Mouse (Mus musculus) forebrain, embryonic 16.5 days (tissue): Measurements from ENCODE around the gene Plscr3. TPM values are rescaled to one million over a fixed set of nuclear protein-coding genes. Genes with fewer than 3 reads are reported as not detected.

Source experiments
- ATAC-seq: fragments of 200-750 bp; cut with Nextera tagmentation; 2 replicates; pipeline ENCODE4 v1.8.0; 2017; ENCODE audit warnings: mild to moderate bottlenecking, moderate library complexity
- H3K27ac ChIP-seq: fragments of 300-500 bp; sonication (generic); 2 replicates; pipeline ENCODE4 v1.5.1; 2014; ENCODE audit warnings: low read length, control low read depth
- H3K27me3 ChIP-seq: fragments of 300-500 bp; sonication (generic); replicated peaks from 2 replicates; pipeline ENCODE4 v1.6.1; 2014; ENCODE audit warnings: low read length; ENCODE audit not compliant: control insufficient read depth, insufficient read depth
- H3K36me3 ChIP-seq: fragments of 300-500 bp; sonication (generic); 2 replicates; pipeline ENCODE4 v1.6.1; 2014; ENCODE audit not compliant: control insufficient read depth, insufficient read depth
- H3K4me1 ChIP-seq: fragments of 300-500 bp; sonication (generic); replicated peaks from 2 replicates; pipeline ENCODE4 v1.6.1; 2014; ENCODE audit warnings: low read length; ENCODE audit not compliant: control insufficient read depth, insufficient read depth
- H3K4me2 ChIP-seq: fragments of 300-500 bp; sonication (generic); 2 replicates; pipeline ENCODE4 v1.6.1; 2014; ENCODE audit warnings: mild to moderate bottlenecking, low read length, control low read depth
- H3K4me3 ChIP-seq: fragments of 300-500 bp; sonication (generic); replicated peaks from 2 replicates; pipeline ENCODE4 v1.5.1; 2014; ENCODE audit warnings: mild to moderate bottlenecking, low read length, control low read depth
- H3K9ac ChIP-seq: fragments of 300-500 bp; sonication (generic); replicated peaks from 2 replicates; pipeline ENCODE4 v1.6.1; 2014; ENCODE audit warnings: low read depth, low read length, control low read depth
- H3K9me3 ChIP-seq: fragments of 300-500 bp; sonication (generic); 2 replicates; pipeline ENCODE4 v1.6.1; 2016; ENCODE audit warnings: low read length; ENCODE audit not compliant: control insufficient read depth
- WGBS: fragments of 180-500 bp; shearing (Covaris S2); extraction: QIAGEN DNeasy Blood & Tissue Kit; methylation state at CpG from one replicate; pipeline ENCODE4 v1.1.7; 2014; 5-methylcytosine and 5-hydroxymethylcytosine counted together
- microRNA-seq: library from miRNA; unstranded; fragments of <30 nt; microRNA quantifications from one replicate; pipeline ENCODE4, GENCODE M21; 2017
- polyA plus RNA-seq: library from polyadenylated mRNA; unstranded; fragments of >200 nt; fragmentation: Nextera tagmentation; extraction: Ambion mirVana; gene quantifications from 2 replicates; pipeline ENCODE4 v1.2.1, GENCODE M21; 2015

The Plscr3 gene
- polyA plus RNA-seq, 1 experiment from 2014 or later = 57.7 TPM

- H3K27me3 ChIP-seq = no peaks in the 10 kb centered on the region
- H3K9ac ChIP-seq = no peak overlapping the region
- no peaks in the 10 kb centered on the region for H3K36me3 ChIP-seq
- H3K4me3 ChIP-seq = no peak overlapping the region
- ATAC-seq = no peak
- no peak overlapping the region for H3K4me2 ChIP-seq
- no peaks in the 10 kb centered on the region for H3K9me3 ChIP-seq
- no peak overlapping the region for H3K27ac ChIP-seq
- WGBS = 85% methylated on average over 5 of the region's 5 CpGs
- peaks cover 16% of the 10 kb centered on the region for H3K4me1 ChIP-seq
Observed at GRCm38 (mm10) chr11:69894671-69895070, 48.5 kb downstream of the Plscr3 start.

DNA sequence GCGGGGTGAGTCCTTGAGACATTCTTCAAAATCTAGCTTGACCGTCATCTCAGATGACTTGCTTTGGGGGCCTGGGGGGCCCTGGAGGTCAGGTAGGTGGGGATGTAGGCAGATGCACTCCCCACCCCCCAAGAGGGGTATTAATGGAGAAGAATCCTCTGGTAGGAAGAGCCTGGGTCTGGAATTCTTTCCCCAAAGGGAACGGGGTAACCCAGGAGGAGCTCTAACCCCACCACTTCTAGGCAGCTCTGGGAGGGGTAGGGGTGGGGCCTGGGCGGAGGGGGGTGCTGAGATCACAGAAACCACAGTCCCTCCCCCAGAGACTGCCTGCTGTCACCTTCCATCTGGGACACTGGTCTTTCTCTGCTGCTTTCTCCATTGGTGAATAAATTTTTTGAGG, 49.1 kb downstream of the Plscr3 start, which contains the start of gene Acap1:
TSS of gene Acap1 (minus strand) at position 249 of the 400 bp plus-strand sequence.
- Histone ChIP-seq H3K27me3 (no peaks in the 10 kb centered on the region), H3K9ac (no peak within 1 kb of the TSS), H3K4me3 (no peak within 1 kb of the TSS), H3K27ac (no peak within 1 kb of the TSS), H3K4me1 (peaks cover 19% of the 10 kb centered on the region), H3K4me2 (no peak within 1 kb of the TSS), H3K36me3 (no peaks in the 10 kb centered on the region), H3K9me3 (no peaks in the 10 kb centered on the region)
- 76% methylated on average over 4 of the region's 4 CpGs for WGBS
- ATAC-seq = no peak

DNA sequence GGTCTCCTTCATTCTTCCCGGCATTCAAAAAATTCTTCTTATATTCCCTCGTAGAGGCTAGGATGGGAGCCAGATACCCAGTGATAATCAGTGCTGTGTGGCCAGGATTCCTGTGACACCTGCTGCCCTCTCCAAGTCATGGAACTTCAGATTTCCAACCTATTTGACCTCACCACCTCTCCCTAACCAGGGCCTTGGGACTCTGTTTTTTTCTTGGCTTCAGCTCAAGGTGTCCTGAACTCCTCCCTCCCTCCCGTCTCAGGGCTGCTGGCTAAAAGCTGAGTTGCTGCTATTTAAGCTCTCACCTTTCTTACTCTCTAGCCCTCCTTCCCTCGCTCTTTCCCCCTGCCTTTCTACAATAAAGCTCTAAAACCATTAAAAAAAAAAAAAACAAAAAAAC, 53.7 kb downstream of the Plscr3 start:
- WGBS = 13% methylated on average over 4 of the region's 4 CpGs

DNA sequence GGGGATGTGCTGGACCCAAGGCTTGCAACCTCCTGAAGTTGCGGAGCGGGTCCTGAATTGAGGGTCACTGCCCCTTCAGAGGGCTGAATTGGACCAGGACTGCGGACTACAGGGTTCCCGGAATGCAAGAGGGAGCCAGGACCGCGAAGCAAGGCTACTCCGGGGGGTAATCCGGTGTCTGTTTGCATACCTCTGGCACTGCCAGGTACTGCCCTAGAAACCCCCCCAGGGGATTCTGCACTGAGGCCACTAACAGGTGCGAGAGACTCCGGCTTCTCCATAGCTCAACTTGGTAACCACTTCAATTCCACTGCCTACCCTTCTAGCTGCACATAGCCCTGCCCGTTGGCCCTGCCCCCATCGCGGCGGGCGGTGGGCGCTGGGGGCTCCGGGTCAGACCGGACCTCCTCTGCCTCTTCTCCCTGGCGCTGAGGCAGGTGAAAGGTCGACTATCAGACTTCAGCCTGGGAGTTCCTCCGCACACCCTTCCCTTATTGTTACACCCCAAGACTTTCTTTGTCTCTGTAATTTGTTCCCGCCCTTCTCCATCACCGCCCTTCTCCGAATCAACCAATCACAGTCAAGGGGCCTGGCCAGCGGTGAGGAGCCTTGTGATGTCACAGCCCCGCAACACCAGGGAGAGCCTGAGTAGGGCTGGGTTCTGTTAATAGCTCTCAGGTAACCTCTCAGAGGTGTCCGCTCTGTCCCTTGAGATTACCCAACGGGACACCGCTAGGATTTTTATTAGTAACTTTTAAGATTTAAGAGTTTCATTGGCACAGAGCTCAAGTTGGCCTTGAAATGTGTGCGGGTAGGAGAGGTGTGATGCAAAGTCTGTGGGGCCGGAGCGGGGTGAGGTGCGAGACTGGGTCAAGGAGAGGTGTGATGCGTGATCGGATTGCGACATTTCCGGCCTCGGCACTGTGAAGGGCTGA, 54.6 kb downstream of the Plscr3 start, which contains the start of the genes 2810408A11Rik and Neurl4:
TSS of gene 2810408A11Rik (minus strand) at position 517 of the 935 bp plus-strand sequence.
TSS of gene Neurl4 (plus strand) at position 602 of the 935 bp plus-strand sequence.
- Histone ChIP-seq H3K9ac (peak within 1 kb of the TSS; percentile 92), H3K27me3 (no peaks in the 10 kb centered on the region), H3K4me3 (peak within 1 kb of the TSS; percentile 78), H3K27ac (peak within 1 kb of the TSS; percentile 98), H3K4me1 (peaks cover 31% of the 10 kb centered on the region), H3K36me3 (peaks cover 14% of the 10 kb centered on the region), H3K9me3 (no peaks in the 10 kb centered on the region), H3K4me2 (peak within 1 kb of the TSS; percentile 92)
- ATAC-seq = peak; percentile 96
- under 1% methylated on average over 38 of the region's 38 CpGs for WGBS

More for the DNA sequence above, 53.7 kb downstream of the Plscr3 start:
- no peak for ATAC-seq
- H3K9ac ChIP-seq = peak overlapping the region; percentile 92
- H3K4me1 ChIP-seq = peaks cover 31% of the 10 kb centered on the region
- H3K27me3 ChIP-seq = no peaks in the 10 kb centered on the region
- H3K9me3 ChIP-seq = no peaks in the 10 kb centered on the region
- peak overlapping the region; percentile 98 for H3K27ac ChIP-seq
- H3K4me2 ChIP-seq = peak overlapping the region; percentile 92
- H3K4me3 ChIP-seq = peak overlapping the region; percentile 78
- H3K36me3 ChIP-seq = peaks cover 11% of the 10 kb centered on the region

DNA sequence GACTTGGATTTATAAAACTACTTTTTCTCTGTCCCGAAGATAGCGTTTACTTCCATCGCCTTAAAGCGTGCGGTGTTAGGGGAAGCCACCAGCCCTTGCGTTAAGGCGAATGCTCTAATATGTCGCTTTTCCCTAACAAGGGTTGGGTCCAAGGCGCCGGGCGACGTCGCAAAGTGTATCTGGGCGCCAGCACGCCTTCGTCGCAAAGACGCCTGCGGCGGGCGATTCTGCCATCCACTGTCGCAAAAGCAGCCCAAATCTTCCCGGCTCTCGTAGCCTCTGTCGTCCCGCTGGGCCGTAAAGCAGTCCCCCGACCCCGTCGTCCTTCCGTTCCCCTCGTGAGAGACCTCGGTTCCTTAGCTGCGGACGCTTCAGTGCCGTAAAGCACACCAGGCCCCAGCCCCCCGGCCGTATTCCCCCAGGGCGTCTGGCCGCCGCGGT, 55.2 kb downstream of the Plscr3 start:
- peaks cover 31% of the 10 kb centered on the region for H3K4me1 ChIP-seq
- peak overlapping the region; percentile 98 for H3K27ac ChIP-seq
- H3K4me2 ChIP-seq = peak overlapping the region; percentile 92
- peak overlapping the region; percentile 78 for H3K4me3 ChIP-seq
- no peaks in the 10 kb centered on the region for H3K9me3 ChIP-seq
- peak overlapping the region; percentile 92 for H3K9ac ChIP-seq
- H3K36me3 ChIP-seq = peaks cover 18% of the 10 kb centered on the region
- peak; percentile 74 for ATAC-seq
- WGBS = under 1% methylated on average over 40 of the region's 42 CpGs
- H3K27me3 ChIP-seq = no peaks in the 10 kb centered on the region

Small RNAs within 50 kb of the gene (microRNA-seq; reads per million reads assigned to microRNA genes)
- not detected for gene Mir6924

Other genes with a start within 250 kb of the Plscr3 start
- 30.2 and 33.8 TPM in 2 replicates for gene Atp1b2, start 240.4 kb upstream of the Plscr3 start, polyA plus RNA-seq
- gene Shbg, start 228.5 kb upstream of the Plscr3 start, polyA plus RNA-seq = not detected in 2 replicates
- 17.3 and 23.8 TPM in 2 replicates for gene Sat2, start 224.4 kb upstream of the Plscr3 start, polyA plus RNA-seq
- 37.1 and 47.7 TPM in 2 replicates for gene Fxr2, start 213.4 kb upstream of the Plscr3 start, polyA plus RNA-seq
- gene Sox15, start 191.1 kb upstream of the Plscr3 start, polyA plus RNA-seq = not detected in 2 replicates
- gene Mpdu1, start 183.7 kb upstream of the Plscr3 start, polyA plus RNA-seq = 82.1 and 90.4 TPM in 2 replicates
- 6.4 and 7.8 TPM in 2 replicates for gene Cd68, start 180.2 kb upstream of the Plscr3 start, polyA plus RNA-seq
- gene Eif4a1, start 174.0 kb upstream of the Plscr3 start, polyA plus RNA-seq = 563 and 599 TPM in 2 replicates
- gene Senp3, start 164.3 kb upstream of the Plscr3 start, polyA plus RNA-seq = 97.0 and 115 TPM in 2 replicates
- gene Tnfsf13, start 160.6 kb upstream of the Plscr3 start, polyA plus RNA-seq = 0.34 and 0.46 TPM in 2 replicates
- gene Tnfsf12, start 150.5 kb upstream of the Plscr3 start, polyA plus RNA-seq = 1.1 and 1.2 TPM in 2 replicates
- 0.81 and 1.2 TPM in 2 replicates for gene Tnfsfm13, start 150.3 kb upstream of the Plscr3 start, polyA plus RNA-seq
- gene Polr2a, start 87.7 kb upstream of the Plscr3 start, polyA plus RNA-seq = 16.4 and 18.1 TPM in 2 replicates
- gene Slc35g3, start 84.4 kb upstream of the Plscr3 start, polyA plus RNA-seq = 0.16 and 0.18 TPM in 2 replicates
- gene Zbtb4, start 80.5 kb upstream of the Plscr3 start, polyA plus RNA-seq = 3.3 and 3.6 TPM in 2 replicates
- gene Chrnb1, start 50.4 kb upstream of the Plscr3 start, polyA plus RNA-seq = 1.2 TPM in 2 replicates
- 5.2 and 5.9 TPM in 2 replicates for gene Fgf11, start 44.5 kb upstream of the Plscr3 start, polyA plus RNA-seq
- 0.45 and 0.77 TPM in 2 replicates for gene Tmem102, start 40.8 kb upstream of the Plscr3 start, polyA plus RNA-seq
- not detected in 2 replicates for gene Gm39566, start 31.1 kb upstream of the Plscr3 start, polyA plus RNA-seq
- not detected in 2 replicates for gene Spem2, start 27.9 kb upstream of the Plscr3 start, polyA plus RNA-seq
- gene Spem1, start 24.2 kb upstream of the Plscr3 start, polyA plus RNA-seq = 0.72 and 0.75 TPM in 2 replicates
- gene Nlgn2, start 8.6 kb upstream of the Plscr3 start, polyA plus RNA-seq = 18.7 and 22.8 TPM in 2 replicates
- gene Tmem256, start 7.9 kb upstream of the Plscr3 start, polyA plus RNA-seq = 254 and 272 TPM in 2 replicates
- 0.29 and 0.39 TPM in 2 replicates for gene Tnk1, start 12.4 kb downstream of the Plscr3 start, polyA plus RNA-seq
- gene Tmem95, start 31.6 kb downstream of the Plscr3 start, polyA plus RNA-seq = not detected in 2 replicates
- gene Kctd11, start 35.0 kb downstream of the Plscr3 start, polyA plus RNA-seq = 1.3 and 1.9 TPM in 2 replicates
- gene Acap1, start 49.2 kb downstream of the Plscr3 start, polyA plus RNA-seq = 0.48 and 0.49 TPM in 2 replicates
- 16.4 and 18.5 TPM in 2 replicates for gene 2810408A11Rik, start 54.6 kb downstream of the Plscr3 start, polyA plus RNA-seq
- 19.0 and 21.5 TPM in 2 replicates for gene Neurl4, start 54.7 kb downstream of the Plscr3 start, polyA plus RNA-seq
- gene Gps2, start 67.5 kb downstream of the Plscr3 start, polyA plus RNA-seq = 81.2 and 91.8 TPM in 2 replicates
- 1,142 and 1,181 TPM in 2 replicates for gene Eif5a, start 75.6 kb downstream of the Plscr3 start, polyA plus RNA-seq
- 3.3 and 3.4 TPM in 2 replicates for gene Ybx2, start 89.4 kb downstream of the Plscr3 start, polyA plus RNA-seq
- 6.6 and 6.7 TPM in 2 replicates for gene Slc2a4, start 101.8 kb downstream of the Plscr3 start, polyA plus RNA-seq
- gene Cldn7, start 118.4 kb downstream of the Plscr3 start, polyA plus RNA-seq = 0.84 TPM in 1 of 2 replicates, not detected in the other
- 19.0 and 24.6 TPM in 2 replicates for gene Ctdnep1, start 134.8 kb downstream of the Plscr3 start, polyA plus RNA-seq
- gene Elp5, start 136.1 kb downstream of the Plscr3 start, polyA plus RNA-seq = 166 and 167 TPM in 2 replicates
- 563 and 565 TPM in 2 replicates for gene Gabarap, start 144.8 kb downstream of the Plscr3 start, polyA plus RNA-seq
- 63.7 and 66.8 TPM in 2 replicates for gene Phf23, start 149.4 kb downstream of the Plscr3 start, polyA plus RNA-seq
- 34.6 and 34.7 TPM in 2 replicates for gene Dvl2, start 154.2 kb downstream of the Plscr3 start, polyA plus RNA-seq
- gene Acadvl, start 169.0 kb downstream of the Plscr3 start, polyA plus RNA-seq = 60.2 and 60.6 TPM in 2 replicates
- 25.6 and 32.7 TPM in 2 replicates for gene Dlg4, start 170.6 kb downstream of the Plscr3 start, polyA plus RNA-seq
- 1.5 and 2.0 TPM in 2 replicates for gene Asgr1, start 207.7 kb downstream of the Plscr3 start, polyA plus RNA-seq
- gene Asgr2, start 246.3 kb downstream of the Plscr3 start, polyA plus RNA-seq = not detected in 2 replicates